Mouse (Mus musculus) layer of hippocampus, postnatal 36 days (tissue): ENCODE data around the gene Ptges2. TPM values are rescaled to one million over a fixed set of nuclear protein-coding genes. Genes with fewer than 3 reads are reported as not detected.

Experiments
- DNase-seq, 2 experiments: peaks; one replicate each; pipeline ENCODE4 v3.0.0; 2022
- total RNA-seq, 2 experiments: library from RNA; stranded (reverse); gene quantifications; 2 replicates each; pipeline ENCODE4 v1.2.3; 2021

Ptges2 gene
- total RNA-seq, 2 experiments from 2014 or later = 37.1 to 37.7 TPM

- DNase-seq = no peak
Measured at GRCm38 (mm10) chr2:32416556-32416955, 20.9 kb downstream of the Ptges2 start.

DNA sequence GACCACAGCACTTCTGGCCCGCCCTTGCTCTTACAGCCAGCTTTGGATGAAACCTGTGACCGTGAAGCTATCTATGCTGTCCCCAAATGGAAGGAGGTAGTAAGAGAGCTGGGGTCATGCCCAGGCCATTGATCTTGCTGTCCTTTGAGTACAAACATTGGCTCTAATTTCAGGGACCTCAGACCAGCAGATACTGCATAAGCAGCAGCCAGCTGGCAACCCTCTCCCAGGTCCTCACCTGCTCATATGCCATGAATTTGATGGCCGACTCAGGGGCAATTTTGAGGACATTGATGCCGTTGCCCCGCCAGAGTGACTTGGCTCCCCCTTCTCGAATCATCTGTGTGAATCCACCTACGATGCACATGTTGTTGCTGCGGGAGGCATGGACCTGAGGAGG lies 21.8 kb downstream of the Ptges2 start:
- DNase-seq = no peak

DNA sequence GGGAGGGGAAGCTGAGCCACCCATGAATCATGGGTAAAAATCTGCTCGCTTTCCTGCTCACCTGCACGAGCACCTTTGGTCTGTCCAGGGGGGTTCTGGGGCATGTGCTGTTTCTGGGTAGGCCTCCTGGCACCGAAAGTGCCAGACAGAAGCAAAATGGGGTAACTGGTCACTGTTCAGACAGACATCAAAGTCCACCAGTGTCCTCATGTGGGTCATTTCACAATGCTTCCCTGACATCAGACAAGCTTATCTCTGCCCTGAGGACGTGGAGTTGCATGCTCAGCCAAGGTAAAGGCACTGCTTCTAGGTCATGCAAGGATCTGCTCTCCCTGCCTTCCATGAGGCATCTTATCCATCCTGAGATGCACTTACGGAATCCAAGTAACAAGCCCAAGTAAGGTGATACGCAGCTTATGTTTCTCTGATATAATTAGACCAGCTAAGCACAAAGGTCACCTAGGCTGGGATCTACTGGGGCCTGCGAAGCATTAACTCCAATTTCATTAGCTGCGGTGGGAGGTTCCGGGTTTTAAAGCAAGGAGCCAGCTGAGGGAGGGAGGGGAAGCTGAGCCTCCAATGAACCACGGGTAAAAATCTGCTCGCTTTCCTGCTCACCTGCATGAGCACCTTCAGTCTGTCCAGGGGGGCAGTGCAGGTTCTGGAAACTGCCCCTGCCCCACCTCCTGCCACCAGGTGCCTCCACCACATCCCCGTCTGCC lies 22.9 kb downstream of the Ptges2 start:
- no peak for DNase-seq

GRCm38 (mm10) chr2:32419359-32419758 lies 23.7 kb downstream of the Ptges2 start:
- DNase-seq = no peak

DNA sequence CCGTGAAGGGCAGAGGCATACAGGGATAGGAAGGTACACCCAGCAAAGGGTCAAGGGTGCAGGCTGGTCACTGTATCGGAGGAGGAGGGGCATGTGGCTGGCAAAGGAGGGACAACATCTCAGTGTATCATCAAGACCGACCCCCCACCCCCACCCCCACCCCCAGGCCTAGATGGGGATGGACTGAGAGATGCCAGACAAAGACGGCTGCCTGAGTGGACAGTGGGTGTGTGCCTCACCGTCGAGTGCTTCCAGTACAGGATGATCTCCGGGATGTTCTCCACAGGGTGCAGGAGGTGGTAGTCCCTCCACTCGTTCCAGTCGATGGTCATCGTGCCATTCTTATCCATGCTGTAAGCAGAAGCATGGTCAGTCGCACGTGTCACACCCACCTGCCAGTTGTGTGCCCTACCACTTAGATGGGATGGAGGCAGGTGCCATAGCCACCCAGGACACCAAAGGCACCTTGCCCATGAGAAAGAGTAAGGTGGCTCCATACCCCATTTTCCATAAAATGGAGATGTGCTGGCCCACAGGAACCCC lies 24.4 kb downstream of the Ptges2 start:
- no peak for DNase-seq

DNA sequence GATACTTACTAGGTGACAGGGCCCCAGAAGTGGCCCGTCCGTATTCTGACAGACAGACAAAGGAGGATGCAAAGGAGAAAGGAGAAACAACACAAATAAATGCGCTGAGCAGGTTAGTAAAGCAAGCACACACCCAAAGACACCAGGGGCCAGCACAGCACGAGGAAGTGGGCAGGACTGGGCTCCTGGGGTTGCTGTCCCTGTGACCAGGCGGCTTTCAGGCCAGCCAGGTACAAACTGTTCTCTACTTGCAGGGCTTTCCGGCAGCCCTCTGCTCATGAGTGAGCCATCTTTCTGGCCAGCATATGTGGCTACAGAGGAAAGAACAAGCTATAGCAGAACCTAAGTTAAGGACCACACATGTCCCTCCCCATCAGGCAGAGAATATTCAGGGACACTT lies 25.0 kb downstream of the Ptges2 start:
- DNase-seq = no peak

DNA sequence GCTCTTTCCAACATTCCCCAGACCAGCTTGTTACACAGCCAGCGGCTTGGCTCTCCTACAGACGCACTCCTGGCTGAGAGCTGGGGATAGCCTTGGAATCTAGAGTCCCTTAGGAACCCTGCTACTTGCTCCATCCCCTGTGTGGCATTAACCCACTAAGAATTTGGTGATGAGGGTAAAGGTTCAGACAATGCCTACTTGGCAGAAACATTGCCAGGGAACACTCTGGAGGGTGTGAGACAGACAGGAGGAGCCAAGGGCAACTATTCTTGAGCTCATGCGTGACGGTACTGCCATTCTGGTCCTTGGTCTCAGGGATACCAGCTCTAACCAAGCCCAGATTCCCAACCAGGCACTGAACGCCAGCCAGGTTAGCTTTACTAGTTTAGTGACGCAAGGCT lies 26.2 kb downstream of the Ptges2 start:
- DNase-seq = no peak

GRCm38 (mm10) chr2:32423481-32424331 lies 28.0 kb downstream of the Ptges2 start:
- peak in 1 of 2 experiments; percentile 27 for DNase-seq

GRCm38 (mm10) chr2:32424796-32425195 lies 29.1 kb downstream of the Ptges2 start:
- DNase-seq = no peak

DNA sequence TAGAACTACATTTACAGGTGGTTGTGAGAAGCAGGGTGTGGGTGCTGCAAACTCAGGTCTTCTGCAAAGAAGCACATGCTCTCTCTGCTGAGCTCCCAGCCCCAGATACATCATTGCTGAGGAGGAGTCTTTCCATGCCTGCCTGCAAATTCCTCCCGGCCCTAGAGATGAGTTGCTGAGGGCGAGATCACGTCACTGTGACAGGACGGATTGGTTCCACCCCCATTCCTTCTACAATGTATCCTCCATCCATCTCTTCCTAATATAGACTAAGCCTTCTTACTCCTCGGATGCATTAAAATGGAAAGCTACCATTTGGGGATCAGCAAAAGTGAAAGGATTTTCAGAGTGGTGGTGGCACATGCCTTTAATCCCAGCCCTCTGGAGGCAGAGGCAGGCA lies 29.9 kb downstream of the Ptges2 start:
- DNase-seq = no peak

GRCm38 (mm10) chr2:32426141-32426540 lies 30.4 kb downstream of the Ptges2 start:
- DNase-seq = no peak

GRCm38 (mm10) chr2:32427720-32428119 lies 32.0 kb downstream of the Ptges2 start:
- DNase-seq = no peak

- DNase-seq = peak; percentile 41 to 58
Measured at GRCm38 (mm10) chr2:32428262-32428722, 32.6 kb downstream of the Ptges2 start.

- DNase-seq = no peak
Measured at GRCm38 (mm10) chr2:32429215-32429891, 33.7 kb downstream of the Ptges2 start.

DNA sequence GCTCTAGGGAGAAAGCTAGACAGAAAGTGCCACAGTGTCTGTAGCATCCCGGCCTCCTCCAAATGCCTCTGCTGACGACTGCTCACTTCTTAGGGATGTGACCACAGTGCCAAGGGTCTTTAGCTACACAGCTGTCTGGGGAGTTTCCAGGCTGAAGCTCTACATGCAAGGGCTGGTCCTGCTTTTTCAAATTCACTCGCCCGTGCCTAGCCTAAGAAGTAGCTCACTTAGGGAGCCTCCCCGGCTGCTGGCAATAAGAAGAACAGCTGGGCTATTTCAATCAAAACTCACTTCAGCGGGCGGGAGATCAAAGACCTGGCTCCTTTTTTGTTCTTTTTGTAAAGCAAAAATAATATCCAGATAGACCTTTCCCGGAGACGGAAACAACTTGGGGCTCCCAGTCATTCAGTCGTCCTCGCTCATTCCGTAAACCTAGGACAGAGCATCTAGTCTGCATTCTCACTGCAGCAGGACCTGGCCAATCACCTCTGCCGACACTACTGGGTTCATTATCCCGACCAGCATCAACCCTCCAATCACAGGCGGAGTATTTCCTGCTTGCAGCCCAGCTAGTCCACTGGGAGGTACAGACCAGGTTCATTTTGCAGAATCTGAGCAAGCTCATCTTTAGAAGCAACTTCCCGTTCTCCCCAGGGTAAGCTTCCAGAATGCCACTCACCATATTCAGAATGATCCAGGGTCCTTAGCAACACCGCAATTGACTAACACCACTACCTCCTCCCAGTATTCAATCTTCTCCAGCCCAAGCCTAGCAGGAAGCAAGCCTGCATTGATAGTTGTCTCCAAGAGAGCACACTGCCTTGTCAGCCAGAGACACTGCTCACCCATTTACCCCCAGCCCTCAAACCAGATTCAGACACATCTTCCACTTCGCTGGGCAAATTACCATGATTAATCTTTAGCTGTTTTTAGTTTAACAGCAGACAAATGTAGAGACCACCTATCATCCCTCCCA lies 35.3 kb downstream of the Ptges2 start:
- DNase-seq = peak; percentile 79 to 81

DNA sequence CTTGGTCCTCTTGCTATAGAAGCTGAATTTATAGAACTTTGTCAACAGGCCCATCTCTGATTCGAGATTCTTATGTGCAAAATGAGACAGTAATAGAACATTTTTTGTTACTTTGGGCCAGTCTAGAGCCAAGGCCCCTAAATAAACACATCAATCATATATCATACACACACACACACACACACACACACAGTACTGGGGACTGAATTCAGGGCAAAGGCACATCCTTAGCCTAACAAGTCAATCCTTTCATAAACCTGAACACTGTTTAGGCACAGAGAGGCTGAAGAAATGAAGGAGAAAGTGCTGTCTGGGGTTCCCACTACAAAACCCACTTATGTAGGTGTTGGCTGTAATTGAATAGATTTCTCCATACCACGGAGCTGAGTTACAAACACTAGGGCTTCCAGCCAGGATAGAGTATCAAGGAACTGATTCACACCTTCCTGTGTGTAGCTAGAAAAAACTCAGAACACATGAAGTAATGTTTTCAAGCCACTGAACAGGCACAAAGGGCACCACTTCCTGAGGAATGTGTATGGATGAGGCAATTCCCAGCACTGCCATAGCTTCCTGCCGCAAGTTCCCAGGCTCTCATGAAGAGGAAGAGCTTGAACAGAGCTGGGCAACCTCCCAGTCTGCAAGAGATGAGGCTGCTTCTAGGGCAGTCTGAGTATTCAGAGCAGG lies 41.1 kb downstream of the Ptges2 start:
- no peak for DNase-seq

DNA sequence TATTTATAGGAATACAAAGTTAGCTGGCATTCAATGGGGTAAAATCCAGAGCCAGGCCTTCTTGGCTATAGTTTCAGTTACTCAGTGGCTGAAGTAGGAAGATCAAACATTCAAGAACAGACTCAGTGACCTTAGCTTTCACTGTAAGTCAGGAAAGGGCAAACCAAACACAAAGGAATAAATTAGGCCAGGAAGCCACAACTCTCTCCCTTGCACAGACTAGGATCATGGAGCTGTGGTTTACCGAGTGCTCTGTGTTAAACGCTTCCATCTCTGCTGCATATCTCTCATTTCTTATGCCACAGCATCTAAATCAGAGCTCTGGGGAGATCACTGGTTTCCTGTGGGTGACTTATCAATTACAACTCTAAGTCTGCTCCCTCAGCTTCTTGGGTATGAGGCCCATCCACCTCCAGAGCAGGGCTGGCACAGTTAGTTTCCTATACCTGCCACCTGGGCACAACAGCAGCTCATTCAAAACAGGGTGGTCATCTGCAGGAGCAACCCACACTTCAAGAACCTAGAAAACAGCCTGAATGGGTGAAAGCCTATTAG lies 42.0 kb downstream of the Ptges2 start:
- no peak for DNase-seq

GRCm38 (mm10) chr2:32438733-32439132 lies 43.0 kb downstream of the Ptges2 start:
- no peak for DNase-seq

DNA sequence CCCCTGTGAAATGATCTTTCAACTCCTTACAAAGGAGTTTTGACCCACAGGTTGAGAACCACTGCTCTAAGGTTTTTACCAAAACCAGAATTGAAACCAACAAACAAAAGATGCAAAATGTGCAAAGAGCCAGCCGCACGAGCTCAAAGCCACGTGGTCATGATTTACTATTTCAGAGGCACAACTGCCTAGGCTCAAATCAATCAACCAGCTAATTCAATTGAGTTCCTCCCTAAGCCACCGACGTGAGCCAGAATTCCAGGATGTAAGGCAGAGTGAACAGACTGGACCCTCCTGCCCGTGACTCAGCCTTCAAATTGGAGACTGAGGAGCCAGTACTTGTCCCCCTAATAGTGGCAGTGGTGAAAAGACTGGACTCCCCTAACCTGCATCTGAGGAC lies 43.5 kb downstream of the Ptges2 start:
- no peak for DNase-seq

- no peak for DNase-seq
Measured at GRCm38 (mm10) chr2:32440164-32440563, 44.5 kb downstream of the Ptges2 start.

- no peak for DNase-seq
Measured at GRCm38 (mm10) chr2:32440632-32441031, 44.9 kb downstream of the Ptges2 start.
